Mouse (Mus musculus) lung, postnatal 0 days (tissue): ENCODE measurements at regions not wholly inside any gene's neighbourhood (a gene's known extent, or its start where the extent isn't known, plus 50 kb on each side); places are given as distances from the start of the nearest gene placed in this dataset.
A peak's percentile ranks its signal among the peaks of the same experiment; 100 is the strongest.

Source experiments
- ATAC-seq: fragments of 200-750 bp; cut with Nextera tagmentation; 2 replicates; pipeline ENCODE4 v1.8.0; 2017; ENCODE audit warnings: moderate library complexity
- DNase-seq: peaks from one replicate; pipeline ENCODE4 v3.0.0-alpha.2; 2016; ENCODE audit warnings: low spot score
- H3K27ac ChIP-seq: fragments of 300-500 bp; sonication (generic); 2 replicates; pipeline ENCODE4 v1.5.1; 2014; ENCODE audit warnings: antibody characterized with exemption, mild to moderate bottlenecking, low read length, mixed read lengths
- H3K27me3 ChIP-seq: fragments of 300-500 bp; sonication (generic); replicated peaks from 2 replicates; pipeline ENCODE4 v1.6.1; 2014; ENCODE audit warnings: low read length, mixed read lengths; ENCODE audit not compliant: insufficient read depth
- H3K36me3 ChIP-seq: fragments of 300-500 bp; sonication (generic); 2 replicates; pipeline ENCODE4 v1.6.1; 2014; ENCODE audit warnings: low read length, mixed read lengths; ENCODE audit not compliant: insufficient read depth
- H3K4me1 ChIP-seq: fragments of 300-500 bp; sonication (generic); 2 replicates; pipeline ENCODE4 v1.6.1; 2014; ENCODE audit warnings: antibody characterized with exemption, low read depth, low read length, mixed read lengths; ENCODE audit not compliant: insufficient read depth
- H3K4me2 ChIP-seq: fragments of 300-500 bp; sonication (generic); replicated peaks from 2 replicates; pipeline ENCODE4 v1.6.1; 2014; ENCODE audit warnings: low read depth, mild to moderate bottlenecking, low read length, moderate library complexity, mixed read lengths
- H3K4me3 ChIP-seq: fragments of 300-500 bp; sonication (generic); 2 replicates; pipeline ENCODE4 v1.5.1; 2014; ENCODE audit warnings: low read depth, low read length
- H3K9ac ChIP-seq: fragments of 300-500 bp; sonication (generic); replicated peaks from 2 replicates; pipeline ENCODE4 v1.6.1; 2014; ENCODE audit warnings: low read depth, mild to moderate bottlenecking
- H3K9me3 ChIP-seq: fragments of 300-500 bp; sonication (generic); 2 replicates; pipeline ENCODE4 v1.6.1; 2016; ENCODE audit warnings: low read length, mixed read lengths
- CTCF ChIP-seq: IDR thresholded peaks from 2 replicates; pipeline ENCODE4 v1.5.1; 2016; ENCODE audit warnings: antibody characterized with exemption, mild to moderate bottlenecking
- EP300 ChIP-seq: IDR thresholded peaks from 2 replicates; pipeline ENCODE4 v1.6.1; 2016; ENCODE audit warnings: antibody characterized with exemption, mild to moderate bottlenecking, control low read depth
- WGBS: fragments of 180-500 bp; shearing (Covaris S2); extraction: QIAGEN DNeasy Blood & Tissue Kit; methylation state at CpG from one replicate; pipeline ENCODE4 v1.1.7; 2014; 5-methylcytosine and 5-hydroxymethylcytosine counted together

DNA sequence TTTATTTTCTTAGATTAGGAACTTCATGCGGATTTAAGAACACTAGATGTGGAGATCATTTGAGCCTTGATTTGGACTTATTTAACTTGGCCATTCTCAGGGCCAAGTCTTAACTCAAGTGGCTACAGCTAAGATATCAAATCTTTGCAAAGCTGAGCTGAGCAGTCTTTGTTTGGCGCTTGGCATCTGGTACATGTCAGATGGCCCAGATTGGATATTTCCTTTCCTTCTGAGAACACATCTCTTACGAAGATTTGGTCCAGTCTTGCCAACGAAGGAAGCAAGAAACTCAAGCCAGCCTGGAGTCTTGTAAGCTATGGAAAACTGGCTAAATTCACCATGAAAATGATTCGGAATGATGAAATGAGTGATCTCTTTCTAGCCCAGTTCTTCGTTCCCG, 59.1 kb upstream of the Cdc42ep3 start:
- DNase-seq (no peak), ATAC-seq (no peak)
- Histone ChIP-seq H3K27ac (no peak overlapping the region), H3K27me3 (no peaks in the 10 kb centered on the region), H3K9ac (no peak overlapping the region), H3K9me3 (no peaks in the 10 kb centered on the region), H3K4me2 (no peak overlapping the region), H3K4me3 (no peak overlapping the region), H3K4me1 (no peaks in the 10 kb centered on the region), H3K36me3 (no peaks in the 10 kb centered on the region)
- TF ChIP-seq EP300 (no peak), CTCF (no peak)
- 81% methylated on average over 7 of the region's 7 CpGs for WGBS

DNA sequence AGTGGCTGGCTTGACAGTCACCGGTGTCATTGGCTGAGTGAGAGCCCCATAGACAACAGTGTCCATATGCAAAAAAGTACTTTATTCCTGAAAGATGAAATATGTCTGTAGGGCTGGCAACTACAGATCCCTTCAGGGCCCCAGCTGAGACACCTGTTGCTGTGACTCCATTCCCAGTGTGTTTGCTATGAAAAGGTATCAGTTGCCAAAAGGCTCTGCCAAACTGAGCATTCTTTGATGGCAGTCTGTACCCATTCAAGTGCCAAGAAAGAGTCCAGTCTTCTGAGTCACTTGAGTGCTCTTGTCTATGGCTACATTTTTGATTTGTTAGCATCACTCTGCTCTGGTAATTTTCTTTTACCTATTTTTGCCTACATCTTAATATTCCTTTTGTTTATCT, 63.1 kb upstream of the Cdc42ep3 start:
- DNase-seq (no peak), ATAC-seq (no peak)
- Histone ChIP-seq H3K4me1 (no peaks in the 10 kb centered on the region), H3K27me3 (no peaks in the 10 kb centered on the region), H3K36me3 (no peaks in the 10 kb centered on the region), H3K27ac (no peak overlapping the region), H3K9ac (no peak overlapping the region), H3K4me3 (no peak overlapping the region), H3K9me3 (no peaks in the 10 kb centered on the region), H3K4me2 (no peak overlapping the region)
- no peak for TF ChIP-seq EP300
- no peak for TF ChIP-seq CTCF
- WGBS, result 94% methylated on average over 1 of the region's 1 CpGs

DNA sequence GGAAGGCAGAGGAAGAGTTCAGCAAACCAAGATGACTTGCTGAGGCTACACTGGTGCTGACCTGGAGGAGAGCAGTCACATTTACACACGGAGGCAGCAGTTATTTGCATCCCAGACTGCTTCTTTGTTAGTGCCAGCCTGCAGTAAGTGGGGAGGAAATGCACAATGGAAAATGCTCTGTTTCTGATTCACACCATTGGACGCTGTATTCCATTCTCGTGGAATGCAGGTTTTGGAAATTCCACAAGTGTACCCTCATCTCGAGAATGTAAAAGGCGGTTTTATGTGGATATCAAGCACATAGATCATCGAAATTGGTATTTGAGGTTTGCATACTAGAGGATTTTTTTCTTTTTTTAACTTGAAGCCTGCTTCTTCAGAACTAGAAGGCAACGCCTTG, 66.7 kb upstream of the Cdc42ep3 start:
- WGBS, result 51% methylated on average over 7 of the region's 7 CpGs
- H3K4me1 ChIP-seq, result no peaks in the 10 kb centered on the region
- no peak for ATAC-seq
- H3K27ac ChIP-seq, result no peak overlapping the region
- H3K9ac ChIP-seq, result no peak overlapping the region
- no peak for DNase-seq
- TF ChIP-seq CTCF, result no peak
- no peak for TF ChIP-seq EP300
- H3K36me3 ChIP-seq, result no peaks in the 10 kb centered on the region
- H3K4me2 ChIP-seq, result no peak overlapping the region
- H3K9me3 ChIP-seq, result no peaks in the 10 kb centered on the region; the same call in 1 of the 2 replicates
- H3K27me3 ChIP-seq, result no peaks in the 10 kb centered on the region
- no peak overlapping the region for H3K4me3 ChIP-seq

DNA sequence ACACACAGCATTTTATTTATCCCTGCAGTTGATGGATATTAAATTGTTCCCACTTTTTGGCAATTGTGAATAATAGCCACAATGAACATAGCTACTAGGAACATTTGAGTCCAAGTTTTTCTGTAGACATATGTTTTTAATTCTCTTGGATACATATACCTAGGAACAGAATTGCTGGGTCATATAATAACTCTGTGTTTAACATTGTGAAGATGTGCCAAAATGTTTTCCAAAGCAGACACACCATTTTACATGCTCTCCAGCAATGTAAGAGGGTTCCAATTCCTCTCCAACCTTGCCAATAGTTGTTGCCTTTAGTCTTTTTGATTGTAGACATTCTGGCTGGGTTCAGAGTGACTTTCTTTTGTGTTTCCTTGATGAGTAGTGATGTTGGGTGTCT, 84.3 kb upstream of the Cdc42ep3 start:
- ATAC-seq, result no peak
- Histone ChIP-seq H3K27ac (no peak overlapping the region), H3K9ac (no peak overlapping the region), H3K4me1 (no peaks in the 10 kb centered on the region), H3K27me3 (no peaks in the 10 kb centered on the region), H3K4me3 (no peak overlapping the region), H3K36me3 (no peaks in the 10 kb centered on the region), H3K9me3 (no peaks in the 10 kb centered on the region), H3K4me2 (no peak overlapping the region)
- no peak for DNase-seq
- TF ChIP-seq EP300, result no peak
- TF ChIP-seq CTCF, result no peak

DNA sequence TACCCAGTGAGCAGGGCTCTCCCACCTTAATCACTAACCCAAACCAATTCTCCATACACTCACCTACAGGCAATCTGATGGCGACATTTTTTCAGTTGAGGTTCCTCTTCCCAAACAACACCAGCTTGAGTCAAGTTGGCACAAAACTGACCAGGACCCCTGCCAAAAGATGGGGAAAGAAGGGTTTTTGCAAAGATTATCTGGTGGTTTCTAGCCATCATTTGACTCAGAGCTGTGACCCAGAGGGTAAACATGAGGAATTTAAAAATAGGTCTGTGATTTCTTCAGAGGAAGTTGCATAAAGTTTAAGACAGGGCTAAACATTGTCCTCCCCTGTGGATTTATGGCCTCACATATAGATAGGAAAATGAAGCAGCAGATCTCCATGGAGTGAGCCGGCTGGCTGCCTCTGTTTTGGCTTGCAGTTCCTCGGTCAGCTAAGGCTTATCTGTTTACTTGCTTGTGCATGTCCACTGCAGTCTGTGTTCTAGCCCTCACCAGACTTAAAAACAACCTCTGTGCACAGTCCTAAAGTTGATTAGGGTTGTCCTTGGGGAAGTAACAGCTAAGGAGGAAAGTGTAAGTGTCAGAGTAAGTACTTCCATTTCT, 87.7 kb upstream of the Cdc42ep3 start:
- 51% methylated on average over 3 of the region's 3 CpGs for WGBS
- no peaks in the 10 kb centered on the region for H3K27me3 ChIP-seq
- H3K4me3 ChIP-seq, result no peak overlapping the region
- H3K4me1 ChIP-seq, result no peaks in the 10 kb centered on the region
- no peak overlapping the region for H3K4me2 ChIP-seq
- DNase-seq (peak; percentile 55), ATAC-seq (peak; percentile 30; the same call in 1 of the 2 replicates)
- no peaks in the 10 kb centered on the region for H3K36me3 ChIP-seq
- H3K9me3 ChIP-seq, result no peaks in the 10 kb centered on the region
- no peak overlapping the region for H3K27ac ChIP-seq
- TF ChIP-seq EP300 (0 out of 2 replicates have a peak, but pooled peaks have one; percentile 36), CTCF (no peak)
- H3K9ac ChIP-seq, result no peak overlapping the region

DNA sequence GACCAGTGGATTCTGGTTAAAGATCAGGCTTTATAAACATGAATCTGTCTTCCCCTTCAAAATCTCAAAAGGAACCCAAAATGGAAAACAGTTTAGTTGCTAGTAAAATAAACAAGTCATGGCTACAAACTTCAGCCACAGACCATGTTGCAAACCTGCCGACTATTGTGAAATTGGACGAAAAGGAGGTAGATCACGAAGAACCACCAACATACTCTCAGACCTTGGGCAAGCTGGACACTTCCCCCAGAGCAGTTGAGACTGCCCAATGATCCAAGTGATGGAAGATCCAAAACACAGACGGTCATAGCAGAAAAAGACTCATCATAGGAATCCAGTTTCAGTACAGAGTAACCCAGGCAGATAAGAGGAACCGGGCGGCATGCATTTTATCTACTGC, 92.3 kb upstream of the Cdc42ep3 start:
- H3K4me1 ChIP-seq, result no peaks in the 10 kb centered on the region
- no peak overlapping the region for H3K9ac ChIP-seq
- no peak for TF ChIP-seq EP300
- TF ChIP-seq CTCF, result no peak
- H3K36me3 ChIP-seq, result no peaks in the 10 kb centered on the region
- DNase-seq (no peak), ATAC-seq (no peak)
- no peaks in the 10 kb centered on the region for H3K9me3 ChIP-seq
- H3K27ac ChIP-seq, result no peak overlapping the region
- no peaks in the 10 kb centered on the region for H3K27me3 ChIP-seq
- H3K4me2 ChIP-seq, result no peak overlapping the region
- WGBS, result 67% methylated on average over 6 of the region's 6 CpGs
- no peak overlapping the region for H3K4me3 ChIP-seq
